Mouse (Mus musculus) bone marrow macrophage, adult 2 months (primary cell): Measurements from ENCODE around the gene Lrrn4cl. TPM values are rescaled to one million over a fixed set of nuclear protein-coding genes. Genes with fewer than 3 reads are reported as not detected.

Experiments
- H3K27ac ChIP-seq: 2 replicates; pipeline ENCODE4 v1.5.1; 2012; ENCODE audit warnings: low read depth, low read length; ENCODE audit not compliant: insufficient read depth
- H3K4me1 ChIP-seq: 2 replicates; pipeline ENCODE4 v1.6.1; 2012; ENCODE audit warnings: low read length; ENCODE audit not compliant: control insufficient read depth, insufficient read depth
- H3K4me3 ChIP-seq: 2 replicates; pipeline ENCODE4 v1.5.1; 2012; ENCODE audit warnings: mild to moderate bottlenecking, low read length, moderate library complexity; ENCODE audit not compliant: insufficient read depth
- CTCF ChIP-seq: IDR thresholded peaks from 2 replicates; pipeline ENCODE4 v1.5.1; 2012; ENCODE audit warnings: low read depth, mild to moderate bottlenecking, low read length, moderate library complexity
- POLR2A ChIP-seq: IDR thresholded peaks from 2 replicates; pipeline ENCODE4 v1.6.1; 2012; ENCODE audit warnings: mild to moderate bottlenecking, low read depth, low read length, borderline replicate concordance
- polyA plus RNA-seq: library from polyadenylated mRNA; stranded (reverse); fragments of >200 nt; gene quantifications from 2 replicates; pipeline ENCODE4 v1.2.4, GENCODE M21; 2012; ENCODE audit not compliant: missing spikeins, insufficient read depth, insufficient read length

Lrrn4cl gene
- polyA plus RNA-seq, 1 experiment: not detected

DNA sequence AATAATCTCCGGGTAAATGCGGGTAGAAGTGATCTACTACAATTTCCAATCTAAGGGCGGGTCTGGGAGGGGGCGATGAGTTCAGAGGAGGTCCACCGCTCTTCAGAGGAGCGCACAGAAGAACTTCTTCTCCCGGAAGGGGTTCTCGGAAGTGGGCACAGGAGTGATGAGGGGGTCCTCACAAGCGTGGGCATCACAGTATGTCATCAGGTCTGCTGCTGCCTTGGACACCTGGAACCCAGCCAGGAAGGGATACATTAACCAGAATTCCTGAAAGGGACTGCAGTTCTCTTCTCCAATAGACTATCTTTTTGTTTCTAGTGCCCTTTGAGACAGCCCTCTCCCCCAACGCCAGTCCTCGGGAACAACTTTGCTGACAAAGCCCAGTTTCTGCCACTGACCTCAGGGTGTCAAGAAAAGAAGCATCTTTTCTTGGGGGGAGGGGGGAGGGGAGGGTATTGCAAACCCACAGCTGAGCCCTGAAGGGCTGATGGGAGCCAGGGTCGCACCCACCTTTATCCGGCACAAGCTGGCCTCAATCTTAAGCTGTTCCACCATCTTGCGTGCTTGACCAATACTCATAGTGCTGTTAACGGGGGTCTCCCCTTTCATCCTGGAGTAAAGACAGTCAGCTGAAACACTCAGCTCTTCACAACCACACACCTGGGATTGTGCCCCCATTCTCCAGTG is 12.4 kb upstream of the Lrrn4cl start:
- peaks cover 37% of the 10 kb centered on the region for H3K4me1 ChIP-seq
- peak overlapping the region; percentile 66 for H3K4me3 ChIP-seq
- TF ChIP-seq CTCF (no peak), POLR2A (no peak)
- no peak overlapping the region for H3K27ac ChIP-seq

DNA sequence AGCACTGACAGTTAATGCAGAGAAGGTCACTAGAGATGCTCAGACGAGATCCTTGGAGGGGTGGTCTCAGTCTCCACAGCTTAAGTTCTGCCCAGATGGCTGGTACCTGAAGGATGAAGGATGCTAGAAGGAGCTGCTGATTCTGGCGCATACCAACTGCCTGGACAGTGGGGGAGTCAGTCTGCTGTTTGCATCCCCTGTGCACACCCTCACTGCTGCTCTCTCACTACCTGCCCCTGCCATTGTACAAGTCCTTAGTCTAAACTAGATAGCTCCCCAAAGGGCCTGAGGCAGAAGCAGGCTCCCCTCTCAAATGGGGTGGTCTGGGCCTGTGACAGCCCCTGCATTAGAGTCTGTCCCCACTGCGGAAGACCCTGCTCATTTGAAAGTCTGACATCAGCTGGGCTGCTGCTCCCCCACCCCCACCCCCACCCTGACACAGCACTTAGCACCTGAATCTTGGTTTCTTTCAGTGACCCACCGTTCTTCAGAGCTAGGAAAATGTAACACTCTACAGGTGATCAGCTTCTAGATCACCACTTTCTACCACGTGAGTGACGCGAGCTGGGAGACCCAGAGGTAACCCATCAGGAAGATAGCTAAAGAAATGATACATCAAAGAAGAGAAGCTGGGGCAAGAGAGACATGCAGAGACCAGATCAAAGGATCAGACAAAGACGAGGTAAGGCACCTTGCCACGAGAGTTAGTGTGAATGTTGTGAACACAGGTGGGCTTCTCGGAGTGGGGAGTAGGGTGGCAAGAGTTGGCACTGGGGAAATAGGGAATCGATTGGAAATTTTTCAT is 11.3 kb upstream of the Lrrn4cl start, which contains the start of gene Gng3:
TSS of gene Gng3 (minus strand) at position 92 of the 805 bp plus-strand sequence.
- Histone ChIP-seq H3K27ac (no peak within 1 kb of the TSS), H3K4me3 (peak within 1 kb of the TSS; percentile 66), H3K4me1 (peaks cover 46% of the 10 kb centered on the region)
- TF ChIP-seq POLR2A (no peak), CTCF (no peak)

DNA sequence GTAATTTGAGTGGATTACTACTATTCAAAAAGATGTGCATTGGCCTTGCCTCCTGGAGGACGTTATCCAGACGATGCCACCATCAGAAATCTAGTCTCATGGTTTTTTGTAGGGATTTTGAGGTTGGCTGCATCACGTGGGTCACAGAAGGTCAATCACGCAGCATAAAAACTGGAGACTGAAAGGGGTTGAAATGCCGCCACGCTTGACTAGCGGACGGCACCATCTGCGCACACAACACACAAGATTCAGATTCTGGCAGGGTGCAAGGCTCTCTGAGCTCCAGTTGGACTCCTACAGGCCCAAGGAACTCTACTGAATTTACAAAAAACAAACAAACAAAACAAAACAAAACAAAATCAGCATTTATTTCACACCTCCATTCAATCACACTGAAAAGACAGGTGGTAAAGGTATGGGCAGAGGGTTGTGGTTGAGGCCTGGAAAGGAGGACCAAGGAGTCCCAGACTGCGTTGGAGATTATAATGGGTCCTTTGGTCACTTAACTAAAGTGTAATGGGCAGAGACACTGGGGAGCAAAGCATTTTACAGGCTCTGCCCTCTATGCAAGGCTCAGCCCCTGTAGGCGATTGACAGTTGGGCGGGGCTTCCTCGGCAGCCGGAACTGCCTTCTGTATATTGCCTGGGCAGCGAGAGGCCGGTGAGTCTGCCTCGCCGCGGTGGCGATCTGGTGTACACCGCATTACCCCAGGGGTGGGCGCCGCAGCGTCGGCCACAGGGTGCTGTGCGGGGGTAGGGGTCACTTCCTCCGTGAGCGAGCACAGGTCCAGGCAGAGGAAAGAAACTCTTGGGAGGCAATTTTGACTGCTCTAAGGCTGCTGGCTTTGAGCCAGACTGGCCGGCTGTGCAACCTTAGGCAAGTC is 10.4 kb upstream of the Lrrn4cl start:
- Histone ChIP-seq H3K4me3 (peak overlapping the region; percentile 83), H3K27ac (peak overlapping the region; percentile 46), H3K4me1 (peaks cover 51% of the 10 kb centered on the region)
- TF ChIP-seq CTCF: no peak
- TF ChIP-seq POLR2A: peak; percentile 91

DNA sequence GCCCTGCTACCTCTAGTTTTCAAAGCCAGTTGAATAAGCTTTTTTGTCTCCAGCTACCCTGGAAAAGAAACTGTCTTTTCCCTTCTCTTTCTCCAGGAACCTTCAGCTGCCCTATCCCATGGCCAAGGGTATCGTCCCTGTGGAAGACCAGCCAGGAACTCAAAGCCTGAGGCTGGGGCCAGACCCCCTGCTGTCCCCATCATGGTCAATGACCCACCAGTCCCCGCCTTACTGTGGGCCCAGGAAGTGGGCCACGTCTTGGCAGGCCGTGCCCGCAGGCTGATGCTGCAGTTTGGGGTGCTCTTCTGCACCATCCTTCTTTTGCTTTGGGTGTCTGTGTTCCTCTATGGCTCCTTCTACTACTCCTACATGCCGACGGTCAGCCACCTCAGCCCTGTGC is 9.6 kb upstream of the Lrrn4cl start:
- Histone ChIP-seq H3K27ac (no peak overlapping the region), H3K4me3 (peak overlapping the region; percentile 83), H3K4me1 (peaks cover 51% of the 10 kb centered on the region)
- no peak for TF ChIP-seq CTCF
- TF ChIP-seq POLR2A: no peak

DNA sequence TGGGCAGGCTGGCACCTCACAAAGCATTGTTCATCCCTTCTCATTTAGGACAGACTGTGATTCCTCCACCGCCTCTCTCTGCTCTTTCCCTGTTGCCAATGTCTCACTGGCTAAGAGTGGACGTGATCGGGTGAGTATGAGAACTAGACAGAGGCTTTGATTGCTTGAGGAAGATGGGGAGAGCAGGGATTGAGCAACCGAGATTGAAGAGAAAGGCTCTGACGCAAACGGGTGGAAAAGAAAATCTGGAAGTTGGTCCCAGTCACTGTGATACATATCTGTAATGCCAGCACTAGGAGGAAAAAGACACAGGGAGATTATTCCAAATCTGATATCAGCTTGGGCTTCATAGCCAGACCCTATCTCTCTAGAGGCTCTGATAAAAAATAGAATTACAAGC is 7.6 kb upstream of the Lrrn4cl start:
- peak overlapping the region; percentile 73 for H3K27ac ChIP-seq
- peaks cover 45% of the 10 kb centered on the region for H3K4me1 ChIP-seq
- no peak for TF ChIP-seq POLR2A
- TF ChIP-seq CTCF: no peak
- H3K4me3 ChIP-seq: no peak overlapping the region

DNA sequence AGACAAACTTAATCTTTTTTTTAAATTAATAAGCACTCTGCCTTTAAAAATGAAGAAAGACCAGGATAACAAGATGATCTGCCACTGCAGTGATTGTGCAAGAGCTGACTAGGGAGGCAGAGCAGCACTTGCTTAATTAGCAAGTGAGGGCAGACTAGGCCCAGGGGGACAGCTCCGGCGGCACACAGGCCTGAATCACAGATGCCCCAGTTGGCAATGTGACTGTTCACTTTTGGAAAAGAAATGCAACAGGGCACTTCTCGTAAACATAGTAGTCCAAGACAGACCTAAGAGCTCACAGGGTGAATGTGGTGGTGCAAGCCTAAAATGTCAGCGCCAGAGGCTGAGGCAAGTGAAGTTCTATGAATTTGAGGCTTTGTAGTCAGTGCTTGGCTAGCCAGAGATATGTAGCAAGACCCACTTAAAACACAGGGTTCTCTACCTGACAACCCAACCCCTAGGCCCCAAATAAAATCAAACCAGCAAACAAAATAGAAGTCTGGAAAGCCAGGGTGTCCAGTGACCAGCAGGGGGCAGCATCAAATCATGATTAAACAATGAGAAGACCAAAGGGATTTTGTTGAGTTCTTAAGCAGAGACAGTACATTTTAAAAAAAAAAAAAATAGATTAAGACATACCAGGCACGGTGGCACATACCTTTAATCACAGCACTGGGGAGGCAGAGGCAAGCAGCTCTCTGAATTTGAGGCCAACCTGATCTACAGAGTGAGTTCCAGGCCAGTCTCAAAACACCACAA is 6.0 kb upstream of the Lrrn4cl start:
- Histone ChIP-seq H3K27ac (peak overlapping the region; percentile 44), H3K4me1 (peaks cover 39% of the 10 kb centered on the region), H3K4me3 (peak overlapping the region; percentile 7; the same call in 1 of the 2 replicates)
- TF ChIP-seq CTCF (peak; percentile 28; the same call in 1 of the 2 replicates), POLR2A (no peak)

DNA sequence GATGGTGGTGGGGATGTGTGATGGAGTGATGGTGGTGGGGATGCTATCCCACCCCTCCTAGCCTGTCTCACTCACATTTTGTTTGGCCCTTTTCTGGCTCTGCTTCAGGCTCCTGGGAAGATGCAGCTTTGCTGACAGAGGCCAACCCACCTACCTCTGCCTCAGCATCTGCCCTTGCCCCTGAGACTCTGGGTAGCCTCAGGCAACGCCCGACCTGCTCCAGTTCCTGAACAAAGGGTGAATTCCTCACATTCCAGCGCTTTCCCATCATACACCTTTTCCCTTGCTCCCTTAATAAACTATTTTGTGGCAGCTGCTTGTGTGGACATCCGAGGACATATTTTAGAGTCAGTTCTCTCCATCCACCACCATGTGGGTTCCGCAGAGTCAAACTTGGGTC is 2.2 kb upstream of the Lrrn4cl start:
- Histone ChIP-seq H3K4me1 (peaks cover 24% of the 10 kb centered on the region), H3K4me3 (no peak overlapping the region)

DNA sequence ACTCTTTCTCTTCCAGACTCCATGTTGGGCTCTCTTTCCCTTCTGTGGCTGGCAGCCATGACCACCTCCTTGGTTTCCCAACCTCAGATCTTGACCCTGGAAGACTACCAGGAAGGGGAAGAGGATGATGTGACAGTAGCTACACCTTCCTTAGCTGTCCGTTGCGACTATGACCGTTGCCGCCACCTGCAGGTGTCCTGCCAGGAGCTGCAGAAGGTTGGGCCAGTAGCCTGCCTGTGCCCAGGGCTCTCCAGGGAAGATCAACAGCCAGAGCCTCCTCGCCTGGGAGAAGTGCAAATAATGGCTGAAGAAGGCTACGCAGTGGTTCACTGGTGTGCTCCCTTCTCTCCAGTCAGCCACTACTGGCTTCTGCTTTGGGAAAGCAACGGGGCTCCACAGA is 1.1 kb downstream of the Lrrn4cl start:
- peaks cover 15% of the 10 kb centered on the region for H3K4me1 ChIP-seq
- H3K27ac ChIP-seq: no peak overlapping the region
- no peak for TF ChIP-seq CTCF
- no peak for TF ChIP-seq POLR2A
- H3K4me3 ChIP-seq: no peak overlapping the region

More for the DNA sequence above, 2.2 kb upstream of the Lrrn4cl start:
- no peak overlapping the region for H3K27ac ChIP-seq
- TF ChIP-seq POLR2A: no peak
- no peak for TF ChIP-seq CTCF
